Mouse (Mus musculus) layer of hippocampus, postnatal 14 days (tissue): ENCODE data around the gene Klrg2. TPM values are rescaled to one million over a fixed set of nuclear protein-coding genes. Genes with fewer than 3 reads are reported as not detected.

Experiments
- DNase-seq, 2 experiments: peaks; one replicate each; pipeline ENCODE4 v3.0.0; 2021 to 2022; ENCODE audit warnings: low spot score in 2 of 2, mixed read lengths in 1 of 2
- total RNA-seq, 2 experiments: library from RNA; stranded (reverse); gene quantifications; 2 replicates each; pipeline ENCODE4 v1.2.3; 2021

Klrg2 gene
- total RNA-seq, 2 experiments from 2014 or later: 1.1 to 1.2 TPM

DNA sequence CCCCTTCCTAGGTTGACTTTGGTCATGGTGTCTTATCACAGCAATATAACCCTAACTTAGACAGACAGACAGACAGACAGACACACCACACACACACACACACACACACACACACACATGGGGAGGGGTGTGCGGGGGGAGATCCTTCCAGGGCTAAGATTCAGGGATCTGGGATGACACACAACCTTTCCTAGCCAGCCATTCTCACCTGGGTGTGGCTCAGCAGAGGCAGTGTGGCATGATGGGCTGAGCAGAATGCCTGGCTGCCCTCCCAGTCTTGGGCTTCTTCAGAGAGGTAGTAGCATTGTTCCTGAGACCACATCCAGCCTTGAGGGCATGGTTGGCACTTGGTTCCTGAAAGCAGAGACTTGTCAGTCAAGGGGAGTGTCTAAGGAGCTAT is 7.5 kb downstream of the Klrg2 start:
- no peak for DNase-seq

DNA sequence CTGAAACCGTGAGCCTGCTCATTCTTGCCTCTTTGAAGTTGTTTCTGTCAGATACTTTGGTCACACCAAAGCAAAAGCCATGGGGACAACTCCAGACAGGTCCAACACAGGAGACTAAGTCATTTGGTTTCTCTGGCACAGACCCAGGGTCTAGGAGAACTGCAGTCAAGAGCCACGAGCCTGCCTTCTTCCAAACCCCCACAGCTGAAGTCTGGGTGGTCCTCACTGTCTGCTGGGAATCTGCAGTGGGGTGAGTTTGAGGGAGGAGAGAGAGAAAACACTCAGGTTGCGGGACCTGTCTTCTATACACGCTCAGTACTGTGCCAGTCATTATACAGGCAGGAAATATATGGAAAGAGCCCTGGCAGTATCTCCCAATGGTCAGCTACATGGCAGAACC is 9.6 kb downstream of the Klrg2 start:
- DNase-seq: no peak

DNA sequence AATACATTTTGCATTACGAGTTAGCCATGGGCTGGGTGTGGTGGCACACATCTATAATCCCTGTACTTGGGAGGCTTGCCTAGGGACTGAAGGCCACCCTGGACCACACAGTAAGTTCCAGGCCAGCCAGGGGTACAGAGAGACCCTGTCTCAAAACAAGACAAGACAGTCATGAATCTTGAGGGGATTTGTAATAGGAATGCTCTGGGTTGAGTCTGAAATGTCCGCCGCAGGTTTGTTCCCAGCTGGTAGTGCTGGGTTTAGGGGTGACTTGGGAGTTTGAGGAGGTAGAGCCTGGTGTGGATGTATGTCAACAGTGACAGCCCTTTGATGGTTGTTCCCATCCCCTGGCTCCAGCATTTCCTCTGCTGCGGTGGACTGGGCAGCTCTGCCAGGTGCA is 10.0 kb downstream of the Klrg2 start:
- no peak for DNase-seq

DNA sequence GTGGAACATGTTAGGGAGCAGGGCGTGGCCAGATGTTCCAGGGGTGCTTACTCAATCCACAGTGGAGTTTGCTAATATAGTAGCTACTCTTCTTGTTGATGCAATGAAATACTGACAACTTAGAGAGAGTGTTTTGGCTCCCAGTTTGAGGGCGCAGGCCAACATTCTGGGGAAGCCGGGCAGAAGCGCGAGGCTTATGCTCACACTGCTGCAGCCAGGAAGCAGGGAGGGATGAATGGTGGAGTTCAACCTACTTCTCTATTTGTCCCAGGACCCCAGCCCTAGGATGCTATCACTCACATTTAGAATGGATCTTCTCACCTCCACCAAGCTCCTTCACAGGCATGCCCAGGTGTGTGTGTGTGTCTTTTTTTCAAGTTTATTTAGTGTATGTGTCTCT is 11.0 kb downstream of the Klrg2 start:
- peak in 1 of 2 experiments; percentile 42 for DNase-seq

DNA sequence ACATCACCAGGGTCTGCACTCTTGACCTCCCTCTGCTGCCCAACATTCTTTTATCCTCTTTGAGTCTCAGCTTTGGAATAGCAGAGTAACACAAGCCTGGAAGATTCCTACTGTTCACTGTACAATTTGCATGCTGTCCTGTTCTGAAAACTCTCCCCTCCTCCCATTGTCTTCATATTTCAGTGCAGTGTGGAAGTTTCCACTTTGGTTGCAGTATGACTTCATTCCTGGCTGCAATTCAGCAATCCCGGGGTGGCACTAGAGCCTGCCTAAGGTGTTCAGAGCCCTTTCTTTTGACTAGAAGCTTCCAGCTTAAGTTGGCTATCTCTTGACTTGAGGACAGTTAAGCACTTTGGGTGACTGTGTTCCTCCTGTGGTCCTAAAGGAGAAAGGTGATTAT is 12.6 kb downstream of the Klrg2 start:
- DNase-seq: no peak

DNA sequence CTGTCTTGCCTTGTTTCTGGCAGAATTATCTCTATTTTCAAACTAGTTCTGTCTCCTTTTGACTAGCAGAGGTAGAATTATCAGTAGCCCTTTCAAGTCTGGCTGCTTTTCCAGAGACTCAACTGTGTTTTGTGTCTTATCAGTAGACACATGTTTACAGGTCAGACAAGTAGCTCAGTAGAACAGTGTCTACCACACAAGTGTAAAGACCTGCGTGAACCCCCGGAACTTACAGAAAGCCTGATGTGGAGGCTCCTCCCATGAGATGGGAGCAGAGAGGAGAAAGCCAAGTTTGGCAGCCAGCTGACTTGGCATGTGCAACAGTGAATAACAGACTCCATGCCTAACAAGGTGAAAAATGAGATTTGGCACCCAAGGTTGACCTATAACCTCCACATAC is 13.6 kb downstream of the Klrg2 start:
- no peak for DNase-seq

DNA sequence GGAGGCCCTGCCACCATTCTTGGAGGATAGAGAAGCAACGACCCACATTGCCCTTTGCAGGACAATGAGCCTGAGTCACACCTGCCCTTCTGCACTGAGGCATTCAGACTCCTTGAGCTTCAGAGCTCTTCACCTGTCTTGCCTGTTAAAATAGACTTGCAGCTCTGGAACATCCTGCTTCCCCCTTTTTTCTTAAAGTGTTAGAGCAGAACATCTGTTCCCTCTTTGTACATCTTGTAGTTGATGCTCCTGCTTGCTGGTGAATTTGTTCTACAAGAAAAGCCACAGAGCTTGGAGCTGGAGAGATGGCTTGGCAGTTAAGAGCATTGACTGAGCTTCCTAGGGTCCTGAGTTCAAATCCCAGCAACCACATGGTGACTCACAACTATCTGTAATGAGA is 14.6 kb downstream of the Klrg2 start:
- no peak for DNase-seq

DNA sequence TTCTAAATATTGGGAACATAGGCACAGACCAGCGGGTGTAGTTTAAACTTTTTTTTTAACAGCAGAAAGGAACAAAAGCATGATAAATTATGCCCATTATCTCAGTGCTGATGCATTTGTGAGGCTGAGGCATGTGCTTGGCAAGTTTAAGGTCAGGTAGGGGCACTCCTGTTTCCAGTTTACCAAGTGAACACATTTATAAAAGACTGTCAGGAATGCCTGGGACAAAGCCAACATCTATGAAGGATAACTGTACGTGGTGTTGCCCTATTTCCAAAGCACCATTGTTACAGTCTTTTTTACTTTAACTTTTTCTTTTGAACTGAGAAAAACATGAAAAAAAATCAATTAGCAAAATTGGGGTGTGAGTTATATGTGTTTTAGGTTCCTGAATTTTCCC is 27.1 kb downstream of the Klrg2 start:
- no peak for DNase-seq

DNA sequence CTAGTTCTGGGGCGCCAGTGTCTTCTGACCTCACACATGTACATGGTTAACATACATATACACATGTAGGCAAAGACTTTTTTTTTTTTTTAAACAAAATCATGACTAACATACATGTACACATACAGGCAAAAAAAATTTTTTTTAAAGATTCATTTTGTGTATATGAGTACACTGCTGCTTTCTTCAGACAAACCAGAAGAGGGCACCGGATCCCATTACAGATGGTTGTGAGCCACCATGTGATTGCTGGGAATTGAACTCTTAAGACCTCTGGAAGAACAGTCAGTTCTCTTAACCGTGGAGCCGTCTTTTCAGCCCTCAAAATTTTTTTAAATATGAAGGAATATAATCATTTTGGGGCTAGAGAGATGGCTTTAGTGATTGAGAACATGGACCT is 39.6 kb downstream of the Klrg2 start:
- no peak for DNase-seq

DNA sequence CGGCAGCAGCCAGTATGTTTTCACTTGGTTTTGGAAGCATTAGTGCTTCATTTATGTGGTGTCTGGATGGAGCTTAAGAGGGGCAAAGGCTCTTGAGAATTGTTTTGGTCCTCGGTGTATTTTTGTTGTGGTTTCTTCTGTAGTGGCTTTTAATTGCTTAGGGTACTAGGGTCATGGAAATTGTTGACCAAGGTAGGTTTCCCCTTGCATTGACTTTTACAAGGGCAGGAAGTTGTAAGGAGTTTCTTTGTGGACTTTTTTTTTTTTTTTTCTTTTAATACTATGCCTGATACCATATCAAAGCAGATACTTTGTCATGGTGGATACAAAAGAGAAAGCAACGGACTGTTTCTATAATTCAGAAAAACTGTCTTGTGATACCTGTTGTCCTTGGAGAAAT is 55.3 kb downstream of the Klrg2 start:
- no peak for DNase-seq

DNA sequence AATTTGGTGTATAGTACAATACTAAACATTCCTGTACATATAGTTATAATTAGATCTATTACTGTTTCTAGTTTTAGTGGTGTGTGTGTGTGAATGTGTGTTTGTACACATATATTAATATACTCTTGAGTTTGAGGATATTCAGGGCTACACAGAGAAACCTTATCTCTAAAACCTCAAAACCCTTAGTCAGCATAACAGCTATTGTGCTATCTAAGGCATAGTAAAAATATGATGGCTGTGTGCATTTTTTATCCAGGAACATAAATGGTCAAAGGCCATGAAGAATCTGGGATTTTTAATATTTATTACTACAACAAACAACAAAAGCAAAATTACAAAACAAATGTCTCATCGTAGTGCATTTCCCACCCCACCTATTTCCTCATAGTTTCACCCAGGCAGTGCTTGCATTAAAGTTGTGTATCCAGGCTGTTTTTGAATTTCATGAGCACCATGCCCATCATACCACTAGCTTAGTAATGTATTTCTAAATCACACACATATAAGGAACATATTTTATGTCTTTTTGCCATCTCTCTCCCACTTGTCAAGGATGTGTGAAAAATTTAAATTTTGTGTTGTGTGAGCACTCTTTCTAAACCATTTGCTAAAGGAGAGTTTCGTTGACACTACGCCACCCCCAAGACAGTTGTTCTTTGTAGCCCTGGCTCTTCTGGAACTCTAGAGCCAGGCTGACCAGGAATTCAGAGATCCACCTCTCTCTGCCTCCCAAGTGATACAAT is 56.8 kb downstream of the Klrg2 start:
- no peak for DNase-seq

DNA sequence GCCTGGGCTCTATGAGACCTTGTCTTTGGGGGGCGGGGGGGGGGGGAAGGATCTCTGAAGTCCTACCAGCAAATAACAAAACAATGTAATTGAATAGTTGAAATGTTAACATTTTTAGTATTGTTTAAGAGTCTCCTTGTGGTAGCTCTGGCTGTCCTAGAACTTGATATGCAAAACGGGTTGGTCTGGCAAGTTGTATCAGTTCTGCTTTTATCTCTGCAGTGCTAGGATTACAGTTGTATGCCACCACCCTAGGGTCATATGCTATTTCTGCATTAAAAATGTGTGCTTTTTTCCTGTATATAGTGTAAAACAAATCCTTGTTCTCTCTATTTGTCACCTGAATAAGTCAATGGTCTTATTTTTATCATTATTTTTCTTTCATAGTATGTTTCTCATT is 60.9 kb downstream of the Klrg2 start:
- DNase-seq: no peak

Other genes with a start within 250 kb of the Klrg2 start
- gene Ubn2, start 203.3 kb downstream of the Klrg2 start, total RNA-seq: 10 to 100 TPM; 38.0 to 38.7 TPM
- 10 to 100 TPM; 52.0 to 55.9 TPM for gene Fmc1, start 103.7 kb downstream of the Klrg2 start, total RNA-seq
- gene Luc7l2, start 85.9 kb downstream of the Klrg2 start, total RNA-seq: 100 to 1,000 TPM; 161 to 187 TPM
- 100 to 1,000 TPM; 112 to 115 TPM for gene Clec2l, start 25.8 kb upstream of the Klrg2 start, total RNA-seq
- gene Tbxas1, start 238.2 kb upstream of the Klrg2 start, total RNA-seq: 1 to 10 TPM; 1.9 to 3.1 TPM
- 10 to 100 TPM; 60.4 to 62.3 TPM for gene Hipk2, start 238.9 kb upstream of the Klrg2 start, total RNA-seq